Mouse (Mus musculus) layer of hippocampus, postnatal 25 days (tissue): ENCODE measurements at regions not wholly inside any gene's neighbourhood (a gene's known extent, or its start where the extent isn't known, plus 50 kb on each side); places are given as distances from the start of the nearest gene placed in this dataset.

ENCODE experiments used
- DNase-seq, 2 experiments: peaks; one replicate each; pipeline ENCODE4 v3.0.0; 2022; ENCODE audit warnings: mixed read lengths in 2 of 2, low spot score in 1 of 2; ENCODE audit errors: extremely low spot score in 1 of 2

GRCm38 (mm10) chr16:95847765-95848483, 142.8 kb downstream of the Psmg1 start:
- DNase-seq: no peak

DNA sequence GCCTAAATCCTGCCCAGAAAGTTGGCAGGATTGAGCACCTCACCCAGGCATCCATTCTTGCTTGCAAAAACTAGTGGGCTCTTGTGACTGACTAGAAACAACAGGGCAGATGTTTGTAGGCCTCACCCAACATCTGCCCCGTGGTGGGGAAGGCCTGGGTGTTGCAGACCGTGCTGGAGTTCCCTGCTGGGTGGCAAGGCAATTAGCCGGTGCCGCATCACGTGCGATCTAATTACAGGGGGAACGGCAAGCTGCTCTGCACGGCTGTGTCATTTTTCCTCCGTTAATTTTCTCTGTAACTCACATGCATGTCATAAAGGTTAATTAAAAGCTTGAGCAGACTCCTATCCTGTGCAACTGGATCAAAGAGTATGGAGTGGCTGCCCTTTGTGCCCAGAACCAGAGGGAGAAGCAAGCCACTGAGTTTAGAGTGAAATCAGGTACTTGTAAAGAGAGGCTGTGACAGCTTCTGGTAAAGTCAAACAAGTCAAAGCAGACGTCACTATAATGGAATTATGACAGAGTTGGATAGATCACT, 143.5 kb downstream of the Ets2 start:
- DNase-seq: no peak

DNA sequence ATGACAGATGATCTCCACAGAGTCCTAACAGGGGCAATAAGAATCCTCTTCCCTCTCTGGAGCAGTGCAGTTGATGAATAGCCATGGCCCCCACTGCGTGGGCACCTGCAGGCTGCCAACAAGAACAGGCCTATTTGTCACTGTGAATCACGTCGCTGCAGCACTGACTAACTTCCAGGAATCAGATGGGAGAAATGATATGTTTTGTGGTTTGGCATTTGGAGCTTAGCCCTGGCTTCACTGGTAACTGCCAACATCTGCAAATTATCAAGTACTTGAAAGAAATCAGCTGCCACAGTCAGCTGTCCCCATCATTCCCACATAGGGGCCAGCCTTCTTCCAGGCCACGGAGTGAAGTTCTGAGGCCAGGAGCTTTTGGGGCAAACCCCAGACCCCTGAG, 142.8 kb downstream of the Ets2 start:
- no peak for DNase-seq

- no peak for DNase-seq
Observed at GRCm38 (mm10) chr16:95842766-95843165, 140.9 kb downstream of the Ets2 start.

DNA sequence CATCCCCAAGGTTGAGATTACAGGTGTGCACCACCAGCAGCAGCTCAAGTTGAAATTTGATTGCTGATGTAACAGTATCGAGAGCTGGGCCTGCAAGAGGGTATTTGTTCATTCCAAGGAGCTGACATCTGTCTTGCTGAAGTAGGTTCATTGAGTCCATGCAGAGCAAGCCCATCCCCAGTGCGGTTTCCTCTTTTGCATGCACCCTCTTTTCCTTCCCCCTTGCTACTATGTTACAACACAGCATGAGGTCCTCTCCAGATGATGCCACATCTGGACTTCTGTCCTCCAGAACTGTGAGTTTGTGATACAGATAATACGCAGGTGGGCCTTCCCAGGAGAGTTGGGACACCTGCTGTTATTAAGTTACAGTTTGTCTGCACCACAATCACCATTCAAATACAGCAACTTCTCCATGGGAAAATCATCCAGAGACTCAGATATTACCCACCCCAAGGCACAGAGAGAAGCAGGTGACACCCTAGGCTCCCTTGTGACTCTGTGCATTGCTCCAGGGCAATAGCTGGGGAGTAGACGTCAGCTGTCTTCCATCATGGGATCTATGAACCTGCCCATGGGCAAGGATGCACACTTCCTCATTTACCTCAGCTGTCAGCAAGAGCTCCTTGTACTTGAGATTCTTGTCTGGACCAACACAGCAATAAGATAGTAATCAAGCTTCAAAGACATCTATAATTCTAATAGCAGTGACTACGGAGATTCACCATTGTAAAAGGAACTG, 137.8 kb downstream of the Ets2 start:
- no peak for DNase-seq

DNA sequence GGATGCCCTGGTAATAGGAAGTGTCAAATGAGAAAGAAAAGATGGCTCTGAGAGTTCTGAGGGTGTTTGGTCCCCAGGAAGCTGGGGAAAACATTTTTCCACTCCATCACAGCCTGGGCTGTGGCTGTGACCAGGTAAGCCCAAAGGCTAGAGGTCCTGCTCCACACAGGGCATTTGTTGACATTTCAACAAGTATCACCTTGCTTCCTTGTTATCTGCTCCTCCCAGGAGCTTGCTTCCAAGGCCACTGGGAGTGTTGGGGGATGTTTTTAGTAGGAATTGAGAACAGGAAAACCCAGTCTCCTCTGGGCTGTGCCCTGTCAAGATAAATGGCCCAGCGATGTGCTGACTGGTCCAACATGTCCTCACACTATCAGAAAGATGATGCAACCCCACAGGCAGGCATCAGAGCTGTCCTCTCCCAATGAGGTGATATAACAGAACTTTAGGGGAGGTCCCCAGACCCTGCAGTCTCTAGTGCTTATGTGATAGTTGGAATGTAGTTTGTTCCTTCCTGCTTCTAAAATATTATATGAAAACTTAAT, 137.1 kb downstream of the Ets2 start:
- no peak for DNase-seq

GRCm38 (mm10) chr16:95838478-95838846, 136.6 kb downstream of the Ets2 start:
- no peak for DNase-seq

GRCm38 (mm10) chr16:95837723-95838477, 136.0 kb downstream of the Ets2 start:
- no peak for DNase-seq

GRCm38 (mm10) chr16:95835941-95836340, 134.1 kb downstream of the Ets2 start:
- DNase-seq: no peak

- DNase-seq: no peak
Observed at GRCm38 (mm10) chr16:95834556-95835288, 132.8 kb downstream of the Ets2 start.

GRCm38 (mm10) chr16:95833455-95833854, 131.6 kb downstream of the Ets2 start:
- no peak for DNase-seq

- DNase-seq: no peak
Observed at GRCm38 (mm10) chr16:95832346-95832739, 130.5 kb downstream of the Ets2 start.

GRCm38 (mm10) chr16:95831566-95832345, 129.9 kb downstream of the Ets2 start:
- DNase-seq: no peak

DNA sequence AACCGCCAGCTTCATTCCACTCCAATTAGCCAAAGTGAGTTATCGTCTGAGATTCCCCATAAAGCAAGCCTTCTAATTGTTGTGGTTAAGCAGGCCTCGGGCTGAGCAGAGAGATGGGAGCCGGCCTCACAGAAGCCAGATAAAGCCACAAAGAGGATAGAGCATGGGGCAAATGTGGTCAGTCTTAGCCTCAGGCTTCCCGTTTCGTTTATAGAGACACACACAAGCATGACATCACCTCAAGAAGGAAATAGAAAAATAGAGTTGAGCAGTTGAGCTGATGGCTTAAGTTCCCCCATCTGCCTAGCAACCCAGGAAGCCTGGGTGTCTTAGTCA, 125.5 kb downstream of the Ets2 start:
- no peak for DNase-seq

DNA sequence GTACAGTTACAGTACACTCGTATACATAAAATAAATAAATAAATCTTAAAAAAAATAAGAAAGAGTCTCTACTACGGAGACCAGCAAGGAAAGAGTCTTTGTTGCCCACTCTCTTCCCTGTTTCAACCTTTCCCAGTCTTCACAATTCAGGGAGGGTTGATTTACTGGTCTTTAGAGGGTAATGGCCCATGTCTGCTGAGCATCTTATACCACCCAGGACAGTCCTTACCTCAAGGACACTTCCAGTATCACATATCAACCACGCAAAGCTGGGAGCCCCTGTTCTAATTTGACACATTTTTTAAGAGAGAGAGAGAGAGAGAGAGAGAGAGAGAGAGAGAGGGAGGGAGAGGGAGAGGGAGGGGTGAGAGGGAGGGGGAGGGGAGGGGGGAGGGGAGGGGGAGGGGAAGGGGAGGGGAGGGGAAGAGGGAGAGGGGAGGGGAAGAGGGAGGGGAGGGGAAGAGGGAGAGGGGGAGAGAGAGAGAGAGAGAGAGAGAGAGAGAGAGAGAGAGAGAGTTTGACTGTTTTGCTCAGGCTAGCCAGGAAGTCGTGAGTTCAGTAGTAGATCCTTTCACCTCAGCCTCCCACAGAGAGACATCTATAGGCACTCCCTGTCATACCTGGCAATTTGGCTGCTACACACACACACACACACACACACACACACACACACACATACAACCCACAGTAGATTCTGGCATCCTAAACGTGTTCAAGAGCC, 125.0 kb downstream of the Ets2 start:
- no peak for DNase-seq

- DNase-seq: no peak
Observed at GRCm38 (mm10) chr16:95825723-95826122, 123.8 kb downstream of the Ets2 start.

- no peak for DNase-seq
Observed at GRCm38 (mm10) chr16:95824720-95825534, 123.1 kb downstream of the Ets2 start.

GRCm38 (mm10) chr16:95823803-95824202, 121.9 kb downstream of the Ets2 start:
- DNase-seq: no peak
